Mouse (Mus musculus) embryo, embryonic 10.5 days (tissue): Measurements from ENCODE around the gene Ick.

Experiments used
- DNase-seq: peaks from one replicate; pipeline ENCODE4 v3.0.0-alpha.2; 2015; ENCODE audit warnings: low spot score

Ick gene

DNA sequence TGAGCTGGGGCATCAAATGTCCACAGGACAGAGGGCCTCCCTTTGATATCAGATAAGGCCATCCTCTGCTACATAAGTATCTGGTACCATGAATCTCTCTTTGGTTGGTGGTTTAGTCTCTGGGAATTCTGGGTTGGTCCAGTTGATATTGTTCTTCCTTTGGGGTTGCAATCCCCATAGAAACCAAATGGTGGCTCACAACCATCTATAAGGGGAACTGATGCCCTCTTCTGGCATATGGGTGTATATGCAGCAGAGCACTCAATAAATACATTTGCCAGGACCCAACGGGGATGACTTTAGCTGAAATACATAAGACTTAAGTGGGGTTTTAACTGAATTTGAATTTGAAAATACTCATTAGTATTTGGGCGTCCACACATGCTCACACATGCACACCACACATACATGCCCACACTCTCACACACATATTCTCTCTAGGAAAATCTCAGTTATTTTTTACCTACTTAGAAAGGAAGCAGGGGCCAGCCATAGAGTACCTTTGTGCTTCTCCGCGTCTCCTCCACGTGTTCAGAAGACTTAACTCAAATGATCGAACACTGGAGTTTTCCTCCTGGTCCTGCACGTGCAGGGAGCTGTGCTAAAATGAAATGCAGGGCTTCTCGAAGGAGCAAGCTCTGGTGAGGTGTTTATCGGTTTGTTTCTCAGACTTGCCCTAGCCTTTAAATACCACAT, 85.1 kb downstream of the Ick start:
- DNase-seq, result peak; percentile 90

DNA sequence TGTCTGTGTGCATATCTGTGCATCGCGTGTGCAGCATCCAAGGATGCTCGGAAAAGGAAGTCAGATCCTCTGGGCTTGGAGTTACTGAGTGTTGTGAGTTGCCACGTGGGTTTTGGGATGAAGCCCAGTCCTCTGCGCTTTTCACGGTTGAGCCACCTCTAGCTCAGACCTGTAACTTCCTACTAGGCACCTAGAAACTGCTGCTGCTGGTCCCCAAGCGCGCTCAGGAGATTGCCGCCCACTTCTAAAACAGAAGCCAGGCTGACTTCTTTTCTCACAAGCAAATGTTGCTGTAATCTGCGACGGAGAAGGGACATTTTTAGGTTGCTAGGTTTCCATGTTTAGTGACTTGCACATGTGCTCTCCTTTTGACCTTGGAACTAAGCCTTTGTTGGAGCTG, 86.0 kb downstream of the Ick start:
- no peak for DNase-seq

DNA sequence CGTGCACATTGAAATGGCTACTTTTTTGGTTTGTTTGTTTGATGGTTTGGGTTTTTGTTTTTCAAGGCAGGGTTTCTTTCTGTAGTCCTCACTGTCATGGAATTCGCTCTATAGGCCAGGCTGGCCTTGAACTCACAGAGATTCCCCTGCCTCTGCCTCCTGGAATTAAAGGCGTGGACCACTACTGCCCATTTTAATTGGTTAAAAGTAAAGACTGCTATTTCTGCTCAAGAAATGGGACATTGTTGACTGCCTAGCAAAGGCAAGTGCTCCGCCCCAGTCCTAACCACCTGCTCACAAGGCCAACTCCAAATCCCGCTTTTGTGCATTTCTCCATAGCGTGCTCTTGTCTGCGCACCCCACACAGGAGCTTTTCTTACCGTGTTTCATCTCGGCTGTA, 88.8 kb downstream of the Ick start:
- no peak for DNase-seq

GRCm38 (mm10) chr9:78204194-78204593, 95.2 kb downstream of the Ick start:
- DNase-seq, result no peak

- no peak for DNase-seq
These were observed 100.0 kb downstream of the Ick start for GRCm38 (mm10) chr9:78208956-78209355.

DNA sequence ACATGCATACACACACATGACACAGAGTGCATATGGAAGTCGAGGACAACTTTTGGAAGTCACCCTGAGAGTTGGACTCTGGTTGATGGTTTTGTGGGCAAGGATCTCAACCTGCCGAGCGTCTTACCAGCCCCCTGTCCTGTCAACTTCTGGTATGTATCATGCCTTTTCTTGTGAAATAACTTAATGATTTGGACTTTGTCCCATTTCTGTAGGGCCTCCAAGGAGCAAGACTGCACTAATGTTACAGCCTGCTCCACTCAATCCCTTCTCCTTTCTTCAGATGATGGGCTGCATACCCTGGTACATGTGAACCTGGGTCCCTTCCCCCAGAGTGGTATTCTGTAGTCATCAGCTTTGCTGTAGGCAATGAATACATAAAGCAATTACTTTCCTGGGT, 101.1 kb downstream of the Ick start:
- no peak for DNase-seq

DNA sequence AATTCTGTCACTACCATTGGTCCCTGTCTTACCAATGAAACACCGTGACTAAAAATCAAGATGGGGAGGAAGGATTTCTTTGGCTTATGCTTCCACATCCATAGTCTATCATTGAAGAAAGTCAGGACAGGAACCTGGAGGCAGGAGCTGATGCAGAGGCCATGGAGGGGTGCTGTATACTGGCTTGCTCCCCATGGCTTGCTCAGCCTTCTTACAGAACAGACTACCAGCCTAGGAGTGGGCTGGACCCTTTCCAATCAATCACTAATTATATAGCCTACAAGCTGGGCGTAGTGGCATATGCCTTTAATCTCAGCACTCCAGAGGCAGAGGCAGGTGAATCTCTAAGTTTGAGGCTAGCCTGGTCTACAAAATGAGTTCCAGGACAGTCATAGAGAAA, 101.8 kb downstream of the Ick start:
- DNase-seq, result no peak

DNA sequence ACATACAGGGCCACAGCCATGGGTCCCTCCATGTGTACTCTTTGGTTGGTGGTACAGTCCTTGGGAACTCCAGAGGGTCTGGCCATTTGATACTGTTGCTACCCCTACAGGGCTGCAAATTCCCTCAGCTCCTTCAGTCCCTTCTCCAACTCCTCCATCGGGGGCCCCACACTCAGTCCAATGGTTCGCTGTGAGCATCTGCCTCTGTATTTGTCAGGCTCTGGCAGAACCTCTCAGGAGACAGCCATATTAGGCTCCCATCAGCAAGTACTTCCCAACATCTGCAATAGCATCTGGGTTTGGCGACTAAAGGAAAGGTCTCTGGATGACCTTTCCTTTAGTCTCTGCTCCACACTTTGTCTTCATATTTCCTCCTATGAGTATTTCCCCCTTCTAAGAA, 102.5 kb downstream of the Ick start:
- no peak for DNase-seq

DNA sequence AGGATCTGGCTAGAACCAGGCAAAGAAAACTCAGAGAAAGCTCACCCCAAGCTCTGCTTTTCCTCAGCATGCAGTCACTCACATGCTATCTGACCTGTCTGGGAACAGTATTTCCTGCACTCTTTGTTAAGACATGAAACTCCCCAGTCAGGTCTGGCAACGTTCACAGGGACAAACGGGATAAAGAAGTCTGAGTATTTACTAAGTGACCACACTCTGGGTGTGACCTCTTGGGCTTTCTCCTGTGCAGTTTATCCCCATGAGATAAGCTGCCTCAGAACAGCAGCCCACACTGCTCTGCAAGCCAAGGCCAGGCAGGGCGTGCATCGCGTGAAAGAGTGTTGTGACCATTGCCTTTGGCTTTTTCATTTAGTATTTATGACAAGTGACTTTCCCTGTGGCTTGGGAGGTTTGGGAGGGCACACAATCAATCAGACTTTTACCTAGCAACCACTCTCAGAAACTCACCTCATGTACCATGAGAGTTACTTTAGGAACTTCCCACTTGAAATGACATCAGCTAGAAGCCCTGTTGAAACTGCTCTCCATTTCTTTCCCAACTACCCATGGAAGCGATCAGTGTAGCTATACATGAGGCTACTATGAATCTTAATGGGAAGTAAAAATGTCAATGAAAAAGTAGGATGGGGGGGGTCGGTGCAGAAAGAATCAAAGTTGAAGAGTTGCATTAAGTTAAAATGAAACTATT, 103.5 kb downstream of the Ick start:
- DNase-seq, result no peak

DNA sequence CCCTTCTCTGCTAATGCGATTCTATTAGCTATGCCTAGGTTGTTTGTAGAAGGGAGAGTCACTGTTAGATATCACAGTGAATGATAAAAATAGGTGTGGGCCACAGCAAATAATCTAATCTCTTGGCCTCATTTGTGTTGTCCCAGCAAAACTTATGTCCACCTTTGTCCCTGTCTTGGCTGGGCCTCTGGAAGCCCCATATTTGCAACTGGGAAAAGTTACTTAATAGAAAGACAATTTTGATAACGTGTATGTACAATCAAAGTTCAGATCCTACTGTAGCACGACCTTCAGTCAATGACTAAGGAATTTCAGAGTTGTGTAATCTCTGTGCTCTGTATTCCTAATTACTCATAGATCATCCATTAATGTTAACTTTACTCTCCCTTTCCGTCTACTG, 108.1 kb downstream of the Ick start:
- no peak for DNase-seq
